Mouse (Mus musculus): ENCODE data around the gene Cdh8. TPM values are rescaled to one million over a fixed set of nuclear protein-coding genes. Genes with fewer than 3 reads are reported as not detected.
"Not testable (repeated sequence)": the region's sequence is repeated elsewhere in the genome, so short reads cannot be mapped to it uniquely, and the experiment has no call there.

Cdh8 gene
- total RNA-seq, 2 experiments from 2014 or later: not detected

DNA sequence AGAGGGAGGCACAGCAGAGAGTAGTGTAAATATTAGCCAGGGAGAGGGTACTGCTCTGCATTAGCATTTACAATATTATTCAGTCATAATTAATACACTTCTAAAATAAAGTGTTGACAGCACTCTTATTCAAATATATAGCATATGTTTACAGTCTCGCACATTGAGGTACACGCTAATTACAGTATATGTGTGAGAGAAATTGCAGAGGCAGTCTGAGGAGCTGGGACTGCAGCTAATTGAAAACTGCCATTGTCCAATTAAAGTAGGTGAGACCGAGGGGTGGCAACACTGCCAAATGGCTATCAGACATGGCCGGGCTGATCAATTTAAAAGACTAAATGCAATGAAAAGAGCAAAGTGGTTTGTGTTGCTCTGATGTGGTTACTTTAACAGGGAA lies 112.1 kb downstream of the Cdh8 start:
- ATAC-seq (replicated peaks; ENCODE audit: low FRiP score, poor library complexity, severe bottlenecking): no peak

- ATAC-seq (replicated peaks; ENCODE audit: low FRiP score, poor library complexity, severe bottlenecking): no peak
Observed at GRCm38 (mm10) chr8:99290201-99290600, 126.1 kb downstream of the Cdh8 start.

DNA sequence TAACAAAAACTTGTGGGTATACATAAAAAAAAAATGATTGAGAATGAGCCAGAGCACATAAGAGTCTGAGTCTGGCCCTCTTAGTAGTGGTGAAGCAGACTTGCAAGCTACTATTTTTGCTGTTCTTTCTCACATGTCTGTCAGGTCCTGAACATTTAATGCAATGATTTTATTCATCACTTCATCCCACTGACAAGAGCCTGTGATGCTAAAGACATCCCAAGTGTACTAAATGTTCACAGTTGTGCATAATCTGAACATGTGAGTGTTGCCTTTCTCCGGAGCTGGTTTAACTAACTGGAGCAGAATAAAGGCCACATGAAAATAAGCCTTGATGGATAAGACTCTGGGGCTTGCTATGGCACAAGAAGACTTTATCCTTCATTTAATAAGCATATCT lies 131.2 kb downstream of the Cdh8 start:
- ATAC-seq (replicated peaks; ENCODE audit: low FRiP score, poor library complexity, severe bottlenecking): no peak

GRCm38 (mm10) chr8:99280375-99280774 lies 135.9 kb downstream of the Cdh8 start:
- ATAC-seq (replicated peaks; ENCODE audit: low FRiP score, poor library complexity, severe bottlenecking): no peak

DNA sequence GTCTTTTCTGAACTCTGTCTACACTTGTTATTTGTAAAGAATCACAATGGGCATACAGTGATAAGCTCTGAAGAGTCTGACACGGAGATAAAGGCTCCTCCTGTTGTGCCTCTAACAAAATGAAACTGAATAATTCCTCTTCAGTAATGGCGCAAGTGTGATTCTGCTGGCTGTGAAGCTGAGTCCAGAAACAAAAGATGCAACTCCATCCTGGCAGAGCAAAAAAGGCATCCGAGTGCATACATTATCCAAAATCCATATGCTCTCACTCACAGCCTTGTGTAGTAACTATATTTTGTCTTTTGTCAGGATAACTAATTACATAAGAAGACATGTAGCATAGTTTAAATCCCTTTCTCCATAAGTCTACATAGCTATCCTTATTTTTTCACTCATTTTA lies 149.1 kb downstream of the Cdh8 start:
- no peak for ATAC-seq (replicated peaks; ENCODE audit: low FRiP score, poor library complexity, severe bottlenecking)

DNA sequence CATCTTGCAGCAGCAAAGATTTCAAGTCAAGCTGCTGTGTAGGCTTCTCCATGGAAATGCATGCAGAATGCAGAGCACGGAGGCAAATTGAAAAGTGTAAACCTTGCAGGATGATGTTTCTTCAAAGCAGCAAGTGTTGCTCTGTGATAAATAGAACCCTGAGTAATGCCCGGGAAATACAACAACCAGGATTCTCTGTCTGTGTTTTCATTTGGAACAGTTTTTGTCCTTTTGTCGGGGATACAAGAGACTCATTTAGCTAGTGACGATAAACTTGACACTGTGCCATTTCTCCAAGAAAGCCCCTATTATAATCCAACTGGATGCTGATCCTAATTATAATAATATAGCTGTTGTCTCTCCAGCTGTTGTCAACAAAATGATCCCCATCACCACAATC lies 181.9 kb downstream of the Cdh8 start:
- no peak for ATAC-seq (replicated peaks; ENCODE audit: low FRiP score, poor library complexity, severe bottlenecking)

DNA sequence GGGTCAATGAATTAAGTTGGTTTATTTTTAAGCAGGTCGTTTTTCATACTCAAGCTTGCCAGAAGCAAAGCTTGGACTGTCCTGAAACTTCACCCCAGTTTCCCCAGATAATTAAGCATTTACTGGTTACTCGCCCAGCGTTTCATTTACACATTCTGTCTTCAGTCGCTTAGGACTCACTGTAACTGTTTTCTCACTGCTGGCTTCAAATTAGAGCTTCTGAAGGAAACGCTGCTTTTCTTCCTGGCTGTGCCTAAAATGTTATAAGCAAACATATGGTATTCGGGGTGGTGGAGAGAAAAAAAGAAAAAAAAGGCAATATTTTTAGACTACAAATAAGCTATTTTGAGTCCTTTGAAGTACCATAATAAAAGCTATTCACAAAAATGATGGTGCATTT lies 192.6 kb downstream of the Cdh8 start:
- ATAC-seq (replicated peaks; ENCODE audit: low FRiP score, poor library complexity, severe bottlenecking): no peak

DNA sequence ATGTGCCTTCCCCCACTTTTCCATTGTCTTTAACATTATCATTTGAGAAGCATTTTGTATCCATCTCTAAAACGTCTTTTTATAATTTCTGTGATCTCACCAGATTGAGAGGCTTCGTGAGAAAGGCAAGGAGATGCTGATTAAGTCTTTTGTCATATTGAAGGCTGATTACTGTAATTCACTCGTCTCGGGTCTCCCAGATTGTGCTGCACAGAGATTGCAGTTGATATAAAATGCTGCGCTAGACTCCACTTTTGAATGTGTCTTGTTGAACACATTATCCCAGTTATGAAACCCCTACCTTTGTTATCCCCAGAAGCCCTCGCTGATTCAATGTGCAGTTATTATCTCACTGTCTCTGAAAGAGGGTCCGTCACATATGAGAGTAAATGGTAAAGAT lies 211.1 kb downstream of the Cdh8 start:
- ATAC-seq (replicated peaks; ENCODE audit: low FRiP score, poor library complexity, severe bottlenecking): no peak

GRCm38 (mm10) chr8:99190643-99191042 lies 225.6 kb downstream of the Cdh8 start:
- ATAC-seq (replicated peaks; ENCODE audit: low FRiP score, poor library complexity, severe bottlenecking): no peak

- no peak for ATAC-seq (replicated peaks; ENCODE audit: low FRiP score, poor library complexity, severe bottlenecking)
Observed at GRCm38 (mm10) chr8:99186879-99187278, 229.4 kb downstream of the Cdh8 start.

DNA sequence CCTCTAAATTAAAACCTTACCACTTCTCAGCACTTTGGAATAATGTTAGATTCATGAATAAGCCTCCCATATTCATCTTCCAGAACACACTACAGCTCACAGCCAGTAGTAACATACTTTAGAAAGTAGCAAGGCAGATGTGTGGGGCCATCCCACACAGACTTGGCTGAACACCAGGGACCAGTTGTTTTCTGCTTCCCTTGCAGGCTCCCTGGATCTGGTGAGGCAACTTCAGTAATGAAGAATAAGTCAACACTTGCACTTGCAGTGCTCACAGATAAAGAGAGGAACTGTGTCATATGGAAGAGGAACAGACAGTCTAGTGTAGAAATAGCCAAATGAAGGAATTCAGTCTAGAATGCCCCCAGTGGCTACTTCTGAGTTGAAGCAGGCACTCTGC lies 232.1 kb downstream of the Cdh8 start:
- ATAC-seq (replicated peaks; ENCODE audit: low FRiP score, poor library complexity, severe bottlenecking): no peak

- ATAC-seq (replicated peaks; ENCODE audit: low FRiP score, poor library complexity, severe bottlenecking): no peak
Observed at GRCm38 (mm10) chr8:99166966-99167365, 249.3 kb downstream of the Cdh8 start.

GRCm38 (mm10) chr8:99161633-99162032 lies 254.6 kb downstream of the Cdh8 start:
- ATAC-seq (replicated peaks; ENCODE audit: low FRiP score, poor library complexity, severe bottlenecking): no peak

GRCm38 (mm10) chr8:99145436-99145835 lies 270.8 kb downstream of the Cdh8 start:
- no peak for ATAC-seq (replicated peaks; ENCODE audit: low FRiP score, poor library complexity, severe bottlenecking)

- ATAC-seq (replicated peaks; ENCODE audit: low FRiP score, poor library complexity, severe bottlenecking): not testable (repeated sequence)
Observed at GRCm38 (mm10) chr8:99144761-99145160, 271.5 kb downstream of the Cdh8 start.

GRCm38 (mm10) chr8:99098453-99098852 lies 317.8 kb downstream of the Cdh8 start:
- no peak for ATAC-seq (replicated peaks; ENCODE audit: low FRiP score, poor library complexity, severe bottlenecking)

- ATAC-seq (replicated peaks; ENCODE audit: low FRiP score, poor library complexity, severe bottlenecking): no peak
Observed at GRCm38 (mm10) chr8:99051344-99051743, 364.9 kb downstream of the Cdh8 start.

DNA sequence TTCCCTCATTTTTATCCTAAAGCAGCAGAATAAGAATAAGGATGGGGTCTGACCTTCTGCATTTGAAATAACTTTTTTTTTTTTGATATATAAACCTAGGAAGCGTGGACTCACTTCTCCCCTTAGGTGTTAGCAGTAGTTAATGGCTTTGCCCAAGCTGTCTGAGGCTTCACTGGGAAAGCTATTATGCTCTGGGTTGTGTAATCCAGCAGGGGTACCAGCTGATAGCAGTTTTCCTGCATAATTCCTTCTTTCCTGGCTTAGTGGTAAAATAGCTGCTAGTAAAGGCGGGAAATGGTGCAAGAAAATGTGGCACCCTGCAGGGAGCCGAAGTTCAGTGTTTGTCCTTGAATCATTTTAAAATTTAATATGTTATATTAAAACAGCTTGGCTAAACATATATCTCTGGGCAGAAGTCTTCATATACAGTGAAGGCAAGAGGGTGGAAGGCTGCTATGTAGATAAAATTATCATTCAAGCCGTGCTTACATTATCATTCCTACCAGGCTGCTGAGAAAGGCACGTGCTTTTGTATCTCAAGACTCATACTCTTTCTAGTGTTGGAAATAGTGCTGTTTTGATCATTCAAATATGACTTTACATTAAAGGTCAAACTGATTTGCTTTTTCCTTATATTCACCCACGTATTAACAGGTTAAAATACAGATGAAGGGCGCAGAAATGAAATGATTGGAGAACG lies 367.5 kb downstream of the Cdh8 start:
- ATAC-seq (replicated peaks; ENCODE audit: low FRiP score, poor library complexity, severe bottlenecking): no peak

- ATAC-seq (replicated peaks; ENCODE audit: low FRiP score, poor library complexity, severe bottlenecking): no peak
Observed at GRCm38 (mm10) chr8:99040423-99040822, 375.8 kb downstream of the Cdh8 start.

GRCm38 (mm10) chr8:99031060-99031459 lies 385.2 kb downstream of the Cdh8 start:
- ATAC-seq (replicated peaks; ENCODE audit: low FRiP score, poor library complexity, severe bottlenecking): no peak
